Mouse (Mus musculus): ENCODE measurements around the gene Fgf11.
A peak's percentile ranks its signal among the peaks of the same experiment; 100 is the strongest.

Gene Fgf11

GRCm38 (mm10) chr11:69781828-69782227 is 19.8 kb downstream of the Fgf11 start:
- DNase-seq (ENCODE audit: low spot score): no peak

- no peak for DNase-seq (ENCODE audit: low spot score)
Measured at GRCm38 (mm10) chr11:69778985-69779384, 22.7 kb downstream of the Fgf11 start.

GRCm38 (mm10) chr11:69778258-69778982 is 23.2 kb downstream of the Fgf11 start:
- DNase-seq (ENCODE audit: low spot score): no peak

GRCm38 (mm10) chr11:69777504-69778257 is 24.0 kb downstream of the Fgf11 start:
- DNase-seq (ENCODE audit: low spot score): no peak

DNA sequence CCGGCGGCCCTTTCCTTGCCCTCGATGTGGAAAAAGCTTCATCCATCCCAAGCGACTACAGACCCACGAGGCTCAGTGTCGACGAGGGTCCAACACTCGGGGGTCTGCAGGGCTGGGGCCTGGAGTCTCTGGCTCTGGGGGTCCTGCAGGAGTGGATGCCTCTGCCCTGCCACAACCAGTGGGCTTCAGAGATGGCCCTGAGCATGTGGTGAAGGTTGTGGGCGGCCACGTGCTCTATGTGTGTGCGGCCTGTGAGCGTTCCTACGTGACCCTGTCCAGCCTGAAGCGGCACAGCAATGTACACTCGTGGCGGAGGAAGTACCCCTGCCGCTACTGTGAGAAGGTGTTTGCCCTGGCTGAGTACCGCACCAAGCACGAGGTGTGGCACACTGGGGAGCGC is 25.2 kb downstream of the Fgf11 start:
- no peak for DNase-seq (ENCODE audit: low spot score)

- DNase-seq (ENCODE audit: low spot score): no peak
Measured at GRCm38 (mm10) chr11:69775716-69776115, 25.9 kb downstream of the Fgf11 start.

GRCm38 (mm10) chr11:69774961-69775360 is 26.7 kb downstream of the Fgf11 start:
- DNase-seq (ENCODE audit: low spot score): no peak

GRCm38 (mm10) chr11:69767625-69767909 is 34.1 kb downstream of the Fgf11 start:
- no peak for DNase-seq (ENCODE audit: low spot score)

DNA sequence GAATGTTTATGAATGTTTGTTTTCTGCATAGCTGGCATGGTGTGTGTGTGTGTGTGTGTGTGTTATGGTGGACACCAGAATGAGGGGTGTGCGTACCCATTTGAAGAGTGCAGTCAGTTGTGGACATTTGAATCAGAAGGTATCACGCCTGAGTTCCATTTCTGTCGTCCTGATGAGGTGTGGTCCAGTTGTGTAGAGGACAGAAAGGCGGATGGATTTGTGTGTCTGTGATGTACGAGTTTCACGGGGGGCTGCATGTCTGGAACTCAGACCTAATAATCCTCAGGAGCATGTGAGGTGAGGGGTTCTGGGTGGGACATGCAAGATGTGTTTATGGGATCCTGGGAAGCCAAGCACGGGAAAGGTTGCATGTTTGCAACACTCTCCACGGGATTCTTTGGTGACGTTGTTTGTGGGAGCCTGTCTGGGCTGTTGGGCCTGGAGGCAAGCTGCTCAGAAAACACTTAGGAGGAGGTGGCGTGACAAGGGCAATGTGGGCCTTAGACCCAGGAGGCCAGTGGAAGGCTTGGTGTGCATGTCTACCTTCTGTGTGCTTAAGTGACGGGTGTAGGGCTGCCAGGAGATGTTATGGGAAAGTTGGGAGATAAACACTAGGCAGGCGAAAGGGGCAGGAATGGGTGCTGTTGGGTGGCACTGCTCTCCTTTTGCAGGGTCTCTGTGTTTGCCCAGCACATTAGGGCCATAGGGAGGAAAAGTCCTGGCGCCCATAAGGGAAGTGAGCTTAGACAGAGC is 34.6 kb downstream of the Fgf11 start:
- DNase-seq (ENCODE audit: low spot score): no peak

DNA sequence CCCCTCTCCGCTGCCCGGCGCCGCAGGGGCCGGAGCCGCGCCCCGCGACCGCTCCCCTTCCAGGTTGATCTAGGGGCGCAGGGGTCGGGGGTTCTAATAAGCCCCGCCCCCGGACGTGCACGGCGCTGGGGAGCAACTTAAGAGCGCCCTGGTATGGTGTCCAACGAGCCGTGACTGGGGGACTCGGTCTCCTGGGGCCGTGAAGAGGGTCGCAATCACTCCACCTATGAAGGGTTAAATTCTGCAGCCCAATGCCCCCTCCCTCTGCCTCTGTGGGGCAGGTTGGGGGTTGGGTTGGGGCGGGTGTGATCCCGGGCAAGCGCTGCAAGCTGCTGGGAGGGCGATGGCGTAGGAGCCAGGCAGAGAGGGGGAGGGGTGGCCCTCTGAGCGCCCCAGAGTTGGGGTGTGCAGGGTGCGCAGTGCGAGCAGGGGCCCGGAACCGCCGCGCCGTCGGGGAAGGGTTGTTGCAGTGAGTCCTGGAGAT is 35.5 kb downstream of the Fgf11 start:
- peak; percentile 68 for DNase-seq (ENCODE audit: low spot score)

DNA sequence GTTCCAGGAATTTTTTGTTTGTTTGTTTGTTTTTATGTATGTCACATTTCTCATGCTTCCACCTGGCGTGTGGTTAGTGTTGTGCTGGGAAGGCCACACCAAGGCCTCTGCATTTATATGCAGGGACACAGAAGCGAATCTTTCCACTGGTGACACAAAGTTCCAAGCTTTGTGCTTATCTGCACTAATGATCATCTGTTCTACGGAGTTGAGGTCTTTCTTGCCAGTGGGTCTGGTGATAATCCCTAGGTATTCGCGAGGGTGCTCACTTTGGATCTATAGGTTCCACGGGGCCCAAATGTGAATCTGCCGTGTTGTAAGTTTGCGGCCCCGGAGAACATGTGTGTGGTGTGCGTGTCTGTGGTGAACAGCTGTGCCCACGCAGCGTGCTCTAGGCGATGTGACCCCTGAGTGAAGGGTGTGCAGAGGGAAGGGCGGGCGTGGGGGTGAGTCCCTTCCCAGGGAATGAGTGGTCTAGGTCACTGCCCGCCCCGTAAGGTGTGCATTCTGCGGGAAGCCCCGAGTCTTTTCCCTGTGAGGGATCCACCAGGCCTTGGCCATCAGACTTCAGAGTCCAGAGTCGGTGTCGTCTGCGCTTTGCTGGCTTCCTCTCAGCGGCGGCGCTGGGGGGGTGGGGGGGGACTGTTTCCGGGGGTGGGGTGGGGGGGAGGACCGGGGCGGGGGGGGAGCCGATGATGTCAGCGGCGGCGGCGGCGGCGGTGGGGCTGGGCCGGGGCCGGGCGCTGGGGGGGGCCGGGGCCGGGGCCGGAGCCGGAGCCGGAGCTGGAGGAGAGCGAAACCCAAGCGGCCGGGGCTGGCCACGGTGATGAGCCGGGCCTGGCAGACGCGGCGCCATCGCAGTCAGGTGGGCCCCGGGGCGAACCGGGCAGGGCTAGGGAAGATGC is 36.2 kb downstream of the Fgf11 start, which contains the start of gene Zbtb4:
Gene Zbtb4 (plus strand): TSS at position 692 of the 905 bp plus-strand sequence.
- peak; percentile 36 for DNase-seq (ENCODE audit: low spot score)

DNA sequence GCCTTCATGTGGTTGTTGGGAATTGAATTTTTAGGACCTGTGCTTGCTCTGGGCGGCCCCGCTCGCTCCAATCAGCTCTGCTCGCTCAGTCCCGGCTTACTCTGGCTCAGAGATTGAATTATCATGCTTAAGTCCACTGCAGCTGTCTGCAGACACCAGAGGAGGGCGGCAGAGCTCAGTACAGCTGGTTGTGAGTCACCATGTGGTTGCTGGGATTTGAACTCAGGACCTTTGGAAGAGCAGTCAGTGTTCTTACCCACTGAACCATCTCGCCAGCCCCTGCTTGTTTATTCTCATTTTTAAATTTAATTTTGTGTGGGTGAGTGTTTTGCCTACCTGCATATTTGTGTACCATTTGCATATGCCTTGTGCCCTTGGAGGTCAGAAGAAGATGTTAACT is 38.1 kb downstream of the Fgf11 start:
- no peak for DNase-seq (ENCODE audit: low spot score)

DNA sequence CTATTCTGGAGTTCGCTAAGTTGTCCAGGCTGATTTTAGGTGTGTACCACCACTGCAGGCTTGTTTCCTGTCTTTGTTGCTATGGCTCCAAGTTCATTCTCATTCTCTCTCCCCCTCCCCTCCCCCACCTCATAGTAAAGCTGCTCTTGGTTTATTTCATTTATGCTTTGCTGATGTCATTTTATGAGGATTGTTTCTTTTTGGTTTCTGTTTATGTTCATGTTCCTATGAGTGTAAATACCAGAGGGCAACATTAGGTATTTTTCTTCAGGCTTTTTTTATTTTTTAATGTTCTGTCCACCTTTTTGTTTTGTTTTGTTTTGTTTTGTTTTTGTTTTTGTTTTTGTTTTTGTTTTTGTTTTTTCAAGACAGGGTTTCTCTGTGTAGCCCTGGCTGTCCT is 39.8 kb downstream of the Fgf11 start, which contains the start of gene Slc35g3:
Gene Slc35g3 (minus strand): TSS at position 101 of the 400 bp plus-strand sequence.
- no peak for DNase-seq (ENCODE audit: low spot score)

- DNase-seq (ENCODE audit: low spot score): no peak
Measured at GRCm38 (mm10) chr11:69760901-69761200, 40.8 kb downstream of the Fgf11 start.

GRCm38 (mm10) chr11:69760160-69760900 is 41.3 kb downstream of the Fgf11 start:
- DNase-seq (ENCODE audit: low spot score): no peak

DNA sequence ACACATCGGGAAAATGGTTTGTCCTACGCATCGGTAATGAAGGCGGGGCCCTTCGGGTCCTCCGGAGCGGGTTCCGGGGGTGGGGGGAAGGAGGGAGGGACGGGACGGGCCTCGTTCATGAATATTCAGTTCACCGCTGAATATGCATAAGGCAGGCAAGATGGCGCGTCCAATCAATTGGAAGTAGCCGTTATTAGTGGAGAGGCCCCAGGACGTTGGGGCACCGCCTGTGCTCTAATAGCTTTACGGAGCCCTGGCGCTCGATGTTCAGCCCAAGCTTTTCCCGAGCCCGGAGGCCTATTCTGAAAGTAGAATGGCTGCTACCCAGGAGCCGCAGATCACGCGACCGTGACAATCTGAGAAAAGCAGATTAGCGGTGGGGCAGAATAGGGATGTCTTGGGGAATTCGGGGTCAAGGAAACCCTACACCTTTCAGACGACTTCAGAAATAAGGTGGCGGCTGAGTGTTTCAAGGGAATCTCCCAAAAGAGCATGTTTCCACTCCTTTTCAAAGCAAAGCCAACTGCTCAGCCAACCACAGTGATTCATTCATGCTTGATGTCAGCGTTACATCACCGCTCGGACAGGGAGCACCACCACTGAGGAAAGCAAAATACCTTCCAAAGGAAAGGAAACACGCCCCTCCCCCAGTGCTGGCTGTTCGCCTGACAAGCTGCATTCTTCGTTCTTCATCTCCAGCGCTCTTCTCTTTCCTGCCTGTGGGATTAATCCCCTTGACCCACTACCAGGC is 42.5 kb downstream of the Fgf11 start:
- DNase-seq (ENCODE audit: low spot score): peak; percentile 70

- peak; percentile 98 for DNase-seq (ENCODE audit: low spot score)
Measured at GRCm38 (mm10) chr11:69758478-69758970, 43.1 kb downstream of the Fgf11 start, which contains the start of gene Polr2a. TSS of gene Polr2a (minus strand) at chr11:69758637.

- peak; percentile 98 for DNase-seq (ENCODE audit: low spot score)
Measured at GRCm38 (mm10) chr11:69758090-69758456, 43.6 kb downstream of the Fgf11 start.

GRCm38 (mm10) chr11:69757303-69758089 is 44.2 kb downstream of the Fgf11 start:
- no peak for DNase-seq (ENCODE audit: low spot score)

Data from urinary bladder, postnatal 25 days (tissue).